Mouse (Mus musculus) MEL (cell line): ENCODE measurements at regions not wholly inside any gene's neighbourhood (a gene's known extent, or its start where the extent isn't known, plus 50 kb on each side); places are given as distances from the start of the nearest gene placed in this dataset.

ENCODE experiments used
- DNase-seq: peaks from one replicate; pipeline ENCODE4 v3.0.0; 2011; ENCODE audit warnings: low read depth, low spot score
- H3K27ac ChIP-seq: 2 replicates; pipeline ENCODE4 v1.5.1; 2012; ENCODE audit warnings: low read depth, mild to moderate bottlenecking, control low read depth, low read length, moderate library complexity; ENCODE audit not compliant: control insufficient read depth
- H3K27me3 ChIP-seq, 2 experiments: fragments of 150-350 bp in 1 of 2; sonication (generic) in 1 of 2; 2 replicates each; pipeline ENCODE4 v1.6.1; 2012; ENCODE audit warnings: low read length in 2 of 2, mild to moderate bottlenecking in 2 of 2, improper control_type of control experiment in 1 of 2, moderate library complexity in 1 of 2; ENCODE audit not compliant: insufficient read depth in 2 of 2, control insufficient read depth in 1 of 2
- H3K36me3 ChIP-seq, 2 experiments: 2 replicates each; pipeline ENCODE4 v1.6.1; 2012 to 2014; ENCODE audit warnings: low read length in 2 of 2, improper control_type of control experiment in 1 of 2, inconsistent platforms in 1 of 2, mild to moderate bottlenecking in 1 of 2; ENCODE audit not compliant: insufficient read depth in 2 of 2, control insufficient read depth in 1 of 2
- H3K4me1 ChIP-seq, 2 experiments: fragments of 150-350 bp in 1 of 2; sonication (generic) in 1 of 2; 2 replicates each; pipeline ENCODE4 v1.6.1; 2012; ENCODE audit warnings: low read length in 2 of 2, improper control_type of control experiment in 1 of 2, mild to moderate bottlenecking in 1 of 2; ENCODE audit not compliant: insufficient read depth in 2 of 2, control insufficient read depth in 1 of 2
- H3K4me3 ChIP-seq, 2 experiments: fragments of 150-350 bp in 1 of 2; sonication (generic) in 1 of 2; 2 replicates each; pipeline ENCODE4 v1.5.1; 2012; ENCODE audit warnings: low read depth in 2 of 2, low read length in 2 of 2, mild to moderate bottlenecking in 2 of 2, moderate library complexity in 2 of 2, control low read depth in 1 of 2, improper control_type of control experiment in 1 of 2; ENCODE audit not compliant: control insufficient read depth in 1 of 2, insufficient read depth in 1 of 2
- H3K79me2 ChIP-seq: 2 replicates; pipeline ENCODE4 v1.6.1; 2012; ENCODE audit warnings: mild to moderate bottlenecking, low read length, moderate library complexity; ENCODE audit not compliant: control insufficient read depth, poor library complexity, insufficient read depth
- H3K9ac ChIP-seq: 2 replicates; pipeline ENCODE4 v1.6.1; 2012; ENCODE audit warnings: low read depth, mild to moderate bottlenecking, control low read depth, low read length, moderate library complexity; ENCODE audit not compliant: control insufficient read depth, poor library complexity, severe bottlenecking
- H3K9me3 ChIP-seq: fragments of 150-350 bp; sonication (generic); replicated peaks from 2 replicates; pipeline ENCODE4 v1.6.1; 2012; ENCODE audit warnings: mild to moderate bottlenecking, low read length, improper control_type of control experiment, moderate library complexity; ENCODE audit not compliant: insufficient read depth
- BHLHE40 ChIP-seq: IDR thresholded peaks from 2 replicates; pipeline ENCODE4 v1.6.1; 2012; ENCODE audit warnings: low read depth, mild to moderate bottlenecking, inconsistent platforms, low read length, improper control_type of control experiment, borderline replicate concordance
- CHD2 ChIP-seq: IDR thresholded peaks from 2 replicates; pipeline ENCODE4 v1.6.1; 2011; ENCODE audit warnings: low read length, improper control_type of control experiment
- CTCF ChIP-seq, 3 experiments: IDR thresholded peaks in 2 of 3; conservative IDR thresholded peaks in 1 of 3; 2 replicates each; pipeline ENCODE4 v1.5.1; 2011 to 2012; ENCODE audit warnings: low read length in 3 of 3, low read depth in 2 of 3, mild to moderate bottlenecking in 2 of 3, improper control_type of control experiment in 1 of 3, inconsistent platforms in 1 of 3, mixed read lengths in 1 of 3, moderate library complexity in 1 of 3; ENCODE audit not compliant: control insufficient read depth in 1 of 3, insufficient read depth in 1 of 3, poor library complexity in 1 of 3, severe bottlenecking in 1 of 3
- E2F4 ChIP-seq: IDR thresholded peaks from 2 replicates; pipeline ENCODE4 v1.6.1; 2011; ENCODE audit warnings: low read depth, low read length, improper control_type of control experiment, borderline replicate concordance
- ELF1 ChIP-seq: IDR thresholded peaks from 2 replicates; pipeline ENCODE4 v1.6.1; 2014; ENCODE audit warnings: low read depth, mild to moderate bottlenecking, inconsistent platforms, low read length, improper control_type of control experiment, moderate library complexity
- ETS1 ChIP-seq: IDR thresholded peaks from 2 replicates; pipeline ENCODE4 v1.6.1; 2012; ENCODE audit warnings: low read depth, mild to moderate bottlenecking, inconsistent platforms, low read length, improper control_type of control experiment, moderate library complexity
- GATA1 ChIP-seq: IDR thresholded peaks from 2 replicates; pipeline ENCODE4 v1.6.1; 2011; ENCODE audit warnings: low read depth, low read length, improper control_type of control experiment
- HCFC1 ChIP-seq: IDR thresholded peaks from 2 replicates; pipeline ENCODE4 v1.6.1; 2012; ENCODE audit warnings: low read depth, mild to moderate bottlenecking, inconsistent platforms, low read length, improper control_type of control experiment, moderate library complexity
- JUND ChIP-seq: IDR thresholded peaks from 2 replicates; pipeline ENCODE4 v1.6.1; 2011; ENCODE audit warnings: low read depth, mild to moderate bottlenecking, improper control_type of control experiment, low read length
- KAT2A ChIP-seq: conservative IDR thresholded peaks from 2 replicates; pipeline ENCODE4 v1.6.1; 2012; ENCODE audit warnings: low read depth, low read length, improper control_type of control experiment, inconsistent platforms
- MAX ChIP-seq: IDR thresholded peaks from 2 replicates; pipeline ENCODE4 v1.6.1; 2011; ENCODE audit warnings: low read length, improper control_type of control experiment
- MEF2A ChIP-seq: IDR thresholded peaks from 2 replicates; pipeline ENCODE4 v1.6.1; 2014; ENCODE audit warnings: low read depth, mild to moderate bottlenecking, inconsistent platforms, low read length, improper control_type of control experiment; ENCODE audit not compliant: poor library complexity, insufficient replicate concordance, severe bottlenecking; ENCODE audit errors: extremely low read depth
- MXI1 ChIP-seq: IDR thresholded peaks from 2 replicates; pipeline ENCODE4 v1.6.1; 2011; ENCODE audit warnings: mild to moderate bottlenecking, low read depth, low read length, improper control_type of control experiment
- MYB ChIP-seq: IDR thresholded peaks from 2 replicates; pipeline ENCODE4 v1.6.1; 2011; ENCODE audit warnings: mild to moderate bottlenecking, low read depth, low read length, improper control_type of control experiment
- MYC ChIP-seq: IDR thresholded peaks from 2 replicates; pipeline ENCODE4 v1.6.1; 2011; ENCODE audit warnings: low read depth, mild to moderate bottlenecking, low read length, improper control_type of control experiment, moderate library complexity
- NELFE ChIP-seq: IDR thresholded peaks from 2 replicates; pipeline ENCODE4 v1.6.1; 2011; ENCODE audit warnings: low read depth, low read length, improper control_type of control experiment
- NRF1 ChIP-seq: IDR thresholded peaks from 2 replicates; pipeline ENCODE4 v1.6.1; 2014; ENCODE audit warnings: low read depth, mild to moderate bottlenecking, inconsistent platforms, low read length, improper control_type of control experiment, moderate library complexity; ENCODE audit not compliant: poor library complexity, insufficient read depth, severe bottlenecking
- POLR2AphosphoS5 ChIP-seq: IDR thresholded peaks from 2 replicates; pipeline ENCODE4 v1.6.1; 2012; ENCODE audit warnings: low read depth, borderline replicate concordance, mild to moderate bottlenecking, inconsistent platforms, low read length, moderate library complexity, mixed read lengths
- RAD21 ChIP-seq: IDR thresholded peaks from 2 replicates; pipeline ENCODE4 v1.6.1; 2011; ENCODE audit warnings: mild to moderate bottlenecking, low read depth, low read length, improper control_type of control experiment
- RCOR1 ChIP-seq: IDR thresholded peaks from 2 replicates; pipeline ENCODE4 v1.6.1; 2012; ENCODE audit warnings: low read depth, mild to moderate bottlenecking, inconsistent platforms, low read length, improper control_type of control experiment
- SMC3 ChIP-seq: IDR thresholded peaks from 2 replicates; pipeline ENCODE4 v1.6.1; 2011; ENCODE audit warnings: low read depth, low read length, improper control_type of control experiment
- TBP ChIP-seq: IDR thresholded peaks from 2 replicates; pipeline ENCODE4 v1.8.0; 2011; ENCODE audit warnings: low read depth, low read length, improper control_type of control experiment
- USF1 ChIP-seq: IDR thresholded peaks from 2 replicates; pipeline ENCODE4 v1.6.1; 2014; ENCODE audit warnings: low read depth, mild to moderate bottlenecking, inconsistent platforms, low read length, improper control_type of control experiment, moderate library complexity
- USF2 ChIP-seq, 2 experiments: IDR thresholded peaks; 2 replicates each; pipeline ENCODE4 v1.6.1; 2011 to 2012; ENCODE audit warnings: improper control_type of control experiment in 2 of 2, low read length in 2 of 2, borderline replicate concordance in 1 of 2, inconsistent platforms in 1 of 2, low read depth in 1 of 2, mild to moderate bottlenecking in 1 of 2; ENCODE audit not compliant: insufficient read depth in 1 of 2
- ZMIZ1 ChIP-seq: IDR thresholded peaks from 2 replicates; pipeline ENCODE4 v1.6.1; 2012; ENCODE audit warnings: low read depth, mild to moderate bottlenecking, inconsistent platforms, low read length, improper control_type of control experiment, moderate library complexity

- Histone ChIP-seq H3K27ac (no peak overlapping the region), H3K79me2 (no peaks in the 10 kb centered on the region), H3K27me3 (no peaks in the 10 kb centered on the region), H3K4me1 (no peaks in the 10 kb centered on the region), H3K36me3 (no peaks in the 10 kb centered on the region), H3K9me3 (no peaks in the 10 kb centered on the region), H3K4me3 (no peak overlapping the region), H3K9ac (no peak overlapping the region)
- DNase-seq, result no peak
- TF ChIP-seq CTCF (IDR thresholded peaks at IDR 0.05 in 2 of 3, conservative IDR thresholded peaks at IDR 0.05 in 1 of 3; ENCODE audit: control insufficient read depth in 1 of 3, insufficient read depth in 1 of 3, low read depth in 2 of 3, low read length in 3 of 3, poor library complexity in 1 of 3, severe bottlenecking in 1 of 3), result no peak
- TF ChIP-seq KAT2A, result no peak
- no peak for TF ChIP-seq HCFC1
- no peak for TF ChIP-seq NRF1
- no peak for TF ChIP-seq ETS1
- no peak for TF ChIP-seq BHLHE40
- no peak for TF ChIP-seq RAD21
- TF ChIP-seq USF2 (IDR thresholded peaks at IDR 0.05; ENCODE audit: borderline replicate concordance in 1 of 2, insufficient read depth in 1 of 2, low read depth in 1 of 2, low read length in 2 of 2), result no peak
- no peak for TF ChIP-seq RCOR1
- no peak for TF ChIP-seq ZMIZ1
- TF ChIP-seq USF1, result no peak
- no peak for TF ChIP-seq MEF2A
- TF ChIP-seq MXI1, result no peak
- no peak for TF ChIP-seq SMC3
- TF ChIP-seq E2F4, result no peak
- no peak for TF ChIP-seq CHD2
- no peak for TF ChIP-seq TBP
- no peak for TF ChIP-seq GATA1
- TF ChIP-seq MYC, result no peak
These were observed 133.7 kb upstream of the Plekha5 start for GRCm38 (mm10) chr6:140290109-140290508.

GRCm38 (mm10) chr6:140288799-140289198, 135.1 kb upstream of the Plekha5 start:
- TF ChIP-seq NRF1, result no peak
- TF ChIP-seq HCFC1, result no peak
- no peak for TF ChIP-seq NELFE
- TF ChIP-seq MYB, result no peak
- TF ChIP-seq USF1, result no peak
- TF ChIP-seq E2F4, result no peak
- no peak for TF ChIP-seq ELF1
- no peak for TF ChIP-seq MAX
- TF ChIP-seq JUND, result no peak
- TF ChIP-seq ETS1, result no peak
- no peak for TF ChIP-seq CTCF (IDR thresholded peaks at IDR 0.05 in 2 of 3, conservative IDR thresholded peaks at IDR 0.05 in 1 of 3; ENCODE audit: control insufficient read depth in 1 of 3, insufficient read depth in 1 of 3, low read depth in 2 of 3, low read length in 3 of 3, poor library complexity in 1 of 3, severe bottlenecking in 1 of 3)
- TF ChIP-seq MYC, result no peak
- TF ChIP-seq MXI1, result no peak
- no peak for TF ChIP-seq POLR2AphosphoS5
- H3K4me1 ChIP-seq, result no peaks in the 10 kb centered on the region
- no peak for DNase-seq
- no peaks in the 10 kb centered on the region for H3K79me2 ChIP-seq
- H3K4me3 ChIP-seq, result no peak overlapping the region
- H3K27me3 ChIP-seq, result no peaks in the 10 kb centered on the region
- no peaks in the 10 kb centered on the region for H3K9me3 ChIP-seq
- no peak overlapping the region for H3K27ac ChIP-seq
- H3K36me3 ChIP-seq, result no peaks in the 10 kb centered on the region
- H3K9ac ChIP-seq, result no peak overlapping the region
